ENCODE assay signal across 10 mouse cellular contexts in the genomic region with DNA sequence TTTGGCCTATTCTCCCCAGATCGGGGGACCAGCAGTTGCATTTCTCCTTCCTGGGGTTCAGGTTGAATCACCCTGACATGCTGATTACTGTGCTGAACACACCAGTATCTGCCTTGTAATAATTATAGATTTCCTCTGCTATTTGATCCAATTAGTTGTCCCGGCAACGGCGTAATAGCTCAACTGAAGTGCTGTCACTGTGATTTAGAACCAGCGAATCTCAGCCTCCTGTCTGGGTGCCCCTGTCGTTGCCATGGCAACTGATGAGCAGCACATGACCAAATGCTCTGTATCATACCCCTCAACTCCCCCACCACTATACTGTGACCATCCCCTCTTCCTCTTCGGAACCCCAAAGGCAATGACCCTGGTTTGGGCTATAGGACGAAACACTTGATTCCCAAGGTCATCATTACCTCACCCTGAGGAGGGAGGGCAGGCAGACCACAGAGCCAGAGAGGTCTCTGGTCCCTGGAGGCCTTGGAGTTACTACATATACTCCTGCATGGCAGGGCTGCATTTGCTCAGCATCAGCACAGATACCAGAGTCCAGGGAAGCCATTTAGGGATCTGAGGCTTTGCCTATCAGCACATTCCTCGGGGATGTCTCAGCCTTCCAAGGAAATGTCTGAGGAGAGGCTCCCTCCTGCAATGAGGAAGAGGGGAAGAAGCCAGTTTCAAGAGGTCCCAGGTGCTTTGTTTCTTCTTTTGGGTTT. TPM values are rescaled to one million over a fixed set of nuclear protein-coding genes. Genes with fewer than 3 reads are reported as not detected.
A peak's percentile ranks its signal among the peaks of the same experiment; 100 is the strongest.
DNase-seq lines count a peak whose midpoint lies in the region; ATAC-seq and TF ChIP-seq lines count a peak whose summit lies in the region.
"Had no signal": no experiment of that assay in that cellular context is flagged by ENCODE, and none has a peak within 500 bp of the region (broad histone marks: within the 10 kb centered on the region; RNA-seq: fewer than 3 reads in every experiment).

No protein-coding gene starts in this region.

- no peak for DNase-seq in lung, embryonic 14.5 days
- DNase-seq in lung, postnatal 4 days = no peak
- peak; percentile 89 for DNase-seq in hindbrain, postnatal 0 days (ENCODE audit: low spot score)
- DNase-seq in midbrain, embryonic 11.5 days (ENCODE audit: low spot score, missing footprints) = peak; percentile 91
- peak; percentile 74 for DNase-seq in telencephalon, adult 2 months (ENCODE audit: low read depth, low spot score)
- DNase-seq in adrenal gland, postnatal 25 days = no peak

- H3K27ac ChIP-seq in lung, embryonic 14.5 days (ENCODE audit: low read depth) = no peak overlapping the region
- H3K27ac ChIP-seq in hindbrain, postnatal 0 days = peak overlapping the region; percentile 83
- H3K27ac ChIP-seq in midbrain, embryonic 11.5 days (ENCODE audit: low read depth, low read length) = no peak overlapping the region

- H3K4me3 ChIP-seq in lung, embryonic 14.5 days (ENCODE audit: low read depth, low read length) = no peak overlapping the region
- H3K4me3 ChIP-seq in hindbrain, postnatal 0 days (ENCODE audit: low read length) = no peak overlapping the region
- H3K4me3 ChIP-seq in midbrain, embryonic 11.5 days (ENCODE audit: low read depth, low read length) = no peak overlapping the region
- H3K4me3 ChIP-seq: megakaryocyte, embryonic 14.5 days had no signal

- no peak for TF ChIP-seq CTCF in lung, embryonic 14.5 days (IDR thresholded peaks at IDR 0.05; ENCODE audit: low read depth)
- no peak for TF ChIP-seq CTCF in hindbrain, postnatal 0 days (IDR thresholded peaks at IDR 0.05; ENCODE audit: low read depth)

- H3K36me3 ChIP-seq in lung, embryonic 14.5 days (ENCODE audit: insufficient read depth) = no peaks in the 10 kb centered on the region
- no peaks in the 10 kb centered on the region for H3K36me3 ChIP-seq in hindbrain, postnatal 0 days (ENCODE audit: insufficient read depth, low read length)
- no peaks in the 10 kb centered on the region for H3K36me3 ChIP-seq in midbrain, embryonic 11.5 days (ENCODE audit: control insufficient read depth, insufficient read depth, low read length)
- H3K36me3 ChIP-seq: G1E had no signal

- no peaks in the 10 kb centered on the region for H3K9me3 ChIP-seq in lung, embryonic 14.5 days (ENCODE audit: low read depth, low read length)
- H3K9me3 ChIP-seq in hindbrain, postnatal 0 days (ENCODE audit: low read length) = no peaks in the 10 kb centered on the region
- H3K9me3 ChIP-seq in midbrain, embryonic 11.5 days (ENCODE audit: control insufficient read depth, low read length) = no peaks in the 10 kb centered on the region
- H3K9me3 ChIP-seq: G1E; megakaryocyte, embryonic 14.5 days had no signal

- H3K9ac ChIP-seq in lung, embryonic 14.5 days = no peak overlapping the region
- peak overlapping the region; percentile 28; the same call in 1 of the 2 replicates for H3K9ac ChIP-seq in hindbrain, postnatal 0 days (replicated peaks; ENCODE audit: low read length)
- no peak overlapping the region for H3K9ac ChIP-seq in midbrain, embryonic 11.5 days (ENCODE audit: low read length)

- H3K4me2 ChIP-seq in lung, embryonic 14.5 days = no peak overlapping the region
- H3K4me2 ChIP-seq in hindbrain, postnatal 0 days (ENCODE audit: low read depth, low read length) = peak overlapping the region; percentile 33
- no peak overlapping the region for H3K4me2 ChIP-seq in midbrain, embryonic 11.5 days

- H3K27me3 ChIP-seq in lung, embryonic 14.5 days (ENCODE audit: insufficient read depth, low read length) = no peaks in the 10 kb centered on the region
- no peaks in the 10 kb centered on the region for H3K27me3 ChIP-seq in hindbrain, postnatal 0 days (ENCODE audit: insufficient read depth, low read length)
- no peaks in the 10 kb centered on the region for H3K27me3 ChIP-seq in midbrain, embryonic 11.5 days (ENCODE audit: control insufficient read depth, insufficient read depth, low read length)

- H3K4me1 ChIP-seq in lung, embryonic 14.5 days (ENCODE audit: insufficient read depth) = no peaks in the 10 kb centered on the region
- peaks cover 21% of the 10 kb centered on the region for H3K4me1 ChIP-seq in hindbrain, postnatal 0 days (ENCODE audit: insufficient read depth, low read length)
- H3K4me1 ChIP-seq in midbrain, embryonic 11.5 days (ENCODE audit: control insufficient read depth, insufficient read depth, low read length) = peaks cover 10% of the 10 kb centered on the region
- H3K4me1 ChIP-seq: megakaryocyte, embryonic 14.5 days had no signal

- peak; percentile 21; the same call in 1 of the 2 replicates for ATAC-seq in lung, embryonic 14.5 days (ENCODE audit: insufficient read depth)
- peak; percentile 83 for ATAC-seq in hindbrain, postnatal 0 days
- ATAC-seq in midbrain, embryonic 11.5 days (ENCODE audit: low FRiP score) = peak; percentile 91
- no peak for ATAC-seq in erythroblast, adult 5-6 weeks (replicated peaks; ENCODE audit: low FRiP score, poor library complexity, severe bottlenecking)
- no peak for ATAC-seq in cerebellum, adult (ENCODE audit: insufficient number of reproducible peaks, low FRiP score, low TSS enrichment)

- WGBS in lung, embryonic 14.5 days = 52% methylated on average over 9 of the region's 9 CpGs
- WGBS in hindbrain, postnatal 0 days = 17% methylated on average over 9 of the region's 9 CpGs
- 43% methylated on average over 9 of the region's 9 CpGs for WGBS in midbrain, embryonic 11.5 days

RNA-seq across cellular contexts. Expression of a gene that starts 26.1 kb away (rescaled TPM):
- polyA plus RNA-seq in lung, embryonic 14.5 days (2014; fragmentation: Nextera tagmentation; extraction: Ambion mirVana) = 15.7 and 16.8 TPM in 2 replicates
- total RNA-seq in hindbrain, postnatal 0 days (2014; rRNA removed) = 149 and 157 TPM in 2 replicates
- polyA plus RNA-seq in hindbrain, postnatal 0 days (2015; fragmentation: Nextera tagmentation; extraction: Ambion mirVana) = 108 and 111 TPM in 2 replicates
- 18.1 and 19.6 TPM in 2 replicates for polyA plus RNA-seq in midbrain, embryonic 11.5 days (2014; fragmentation: Nextera tagmentation; extraction: Ambion mirVana)
- total RNA-seq in erythroblast, adult 5-6 weeks (2015; ENCODE audit: low replicate concordance) = 2.5 TPM in 1 of 2 replicates, not detected in the other
- total RNA-seq in erythroblast, adult 5-6 weeks (2017; ENCODE audit: low replicate concordance) = 1.3 and 2.4 TPM in 2 replicates
- total RNA-seq in adrenal gland, postnatal 25 days (2021) = 51.9 and 61.8 TPM in 2 replicates
- polyA plus RNA-seq: G1E had no signal

Comparison
In these comparisons a context has a peak if more than half of its experiments do, and no peak if none do; other contexts are left out.
1. ATAC-seq: peak in lung, embryonic 14.5 days (single experiment), hindbrain, postnatal 0 days (single experiment) and midbrain, embryonic 11.5 days (single experiment); none in erythroblast, adult 5-6 weeks (single experiment) and cerebellum, adult (single experiment).
2. DNase-seq: peak in hindbrain, postnatal 0 days (single experiment), midbrain, embryonic 11.5 days (single experiment) and telencephalon, adult 2 months (single experiment); none in lung, embryonic 14.5 days (single experiment), lung, postnatal 4 days (0 of 2) and adrenal gland, postnatal 25 days (single experiment).
3. RNA of a gene that starts 26.1 kb away (total RNA-seq): 149 to 157 TPM in hindbrain, postnatal 0 days and 51.9 to 61.8 TPM in adrenal gland, postnatal 25 days; 1.3 to 2.5 TPM in erythroblast, adult 5-6 weeks; every median in the first group is over 10 times any median in the second.